Mouse (Mus musculus): Measurements from ENCODE around the gene Eif3l.

Gene Eif3l

GRCm38 (mm10) chr15:79050160-79050845 lies 24.7 kb upstream of the Eif3l start:
- no peak for DNase-seq (ENCODE audit: low spot score in 2 of 2)

- no peak for DNase-seq (ENCODE audit: low spot score in 2 of 2)
These were observed 24.0 kb upstream of the Eif3l start for GRCm38 (mm10) chr15:79050964-79051363.

- no peak for DNase-seq (ENCODE audit: low spot score in 2 of 2)
These were observed 23.3 kb upstream of the Eif3l start for GRCm38 (mm10) chr15:79051461-79052360.

- DNase-seq (ENCODE audit: low spot score in 2 of 2): no peak
These were observed 22.6 kb upstream of the Eif3l start for GRCm38 (mm10) chr15:79052366-79052765.

- DNase-seq (ENCODE audit: low spot score in 2 of 2): no peak
These were observed 18.4 kb upstream of the Eif3l start for GRCm38 (mm10) chr15:79056601-79057000.

- no peak for DNase-seq (ENCODE audit: low spot score in 2 of 2)
These were observed 17.1 kb upstream of the Eif3l start for GRCm38 (mm10) chr15:79057850-79058249.

- DNase-seq (ENCODE audit: low spot score in 2 of 2): no peak
These were observed 14.0 kb upstream of the Eif3l start for GRCm38 (mm10) chr15:79060887-79061565.

GRCm38 (mm10) chr15:79062376-79063159 lies 12.4 kb upstream of the Eif3l start, which contains the start of gene Ankrd54:
Ankrd54 (minus strand) TSS chr15:79062893.
- peak; percentile 99 to 100 for DNase-seq (ENCODE audit: low spot score in 2 of 2)

- no peak for DNase-seq (ENCODE audit: low spot score in 2 of 2)
These were observed 11.7 kb upstream of the Eif3l start for GRCm38 (mm10) chr15:79063160-79063740.

- no peak for DNase-seq (ENCODE audit: low spot score in 2 of 2)
These were observed 9.8 kb upstream of the Eif3l start for GRCm38 (mm10) chr15:79065086-79065770.

GRCm38 (mm10) chr15:79066276-79066675 lies 8.7 kb upstream of the Eif3l start:
- DNase-seq (ENCODE audit: low spot score in 2 of 2): no peak

- no peak for DNase-seq (ENCODE audit: low spot score in 2 of 2)
These were observed 7.3 kb upstream of the Eif3l start for GRCm38 (mm10) chr15:79067631-79068030.

- DNase-seq (ENCODE audit: low spot score in 2 of 2): no peak
These were observed 6.6 kb upstream of the Eif3l start for GRCm38 (mm10) chr15:79068416-79068815.

GRCm38 (mm10) chr15:79071117-79072039 lies 3.6 kb upstream of the Eif3l start:
- no peak for DNase-seq (ENCODE audit: low spot score in 2 of 2)

- no peak for DNase-seq (ENCODE audit: low spot score in 2 of 2)
These were observed 1.2 kb upstream of the Eif3l start for GRCm38 (mm10) chr15:79073752-79074151.

- no peak for DNase-seq (ENCODE audit: low spot score in 2 of 2)
These were observed 533 bp upstream of the Eif3l start for GRCm38 (mm10) chr15:79074446-79074845.

GRCm38 (mm10) chr15:79075658-79076365 lies 833 bp downstream of the Eif3l start:
- no peak for DNase-seq (ENCODE audit: low spot score in 2 of 2)

GRCm38 (mm10) chr15:79079567-79079966 lies 4.6 kb downstream of the Eif3l start:
- DNase-seq (ENCODE audit: low spot score in 2 of 2): no peak

- DNase-seq (ENCODE audit: low spot score in 2 of 2): no peak
These were observed 17.3 kb downstream of the Eif3l start for GRCm38 (mm10) chr15:79092284-79092683.

Measured in right cerebral cortex, postnatal 10 days (tissue).